Mouse (Mus musculus) brain, adult 10 weeks (tissue): ENCODE data around the gene Ccdc81. TPM values are rescaled to one million over a fixed set of nuclear protein-coding genes. Genes with fewer than 3 reads are reported as not detected.

Experiments
- polyA plus RNA-seq: library from polyadenylated mRNA; stranded (reverse); fragments of 350-450 nt; fragmentation: Illumina TruSeq; extraction: RNeasy Lipid Tissue Mini Kit (QIAGEN cat#74804); gene quantifications from one replicate; pipeline ENCODE4 v1.2.3, GENCODE M21; 2015; ENCODE audit warnings: low read depth, low replicate concordance

Ccdc81 gene
- 1.2 TPM for polyA plus RNA-seq

GRCm38 (mm10) chr7:89903442-89904343, at the start of gene Ccdc81:
Ccdc81 (minus strand) TSS chr7:89903629.

GRCm38 (mm10) chr7:89940571-89941463, 37.4 kb upstream of the Ccdc81 start, which contains the start of gene Hikeshi:
Hikeshi (minus strand) TSS chr7:89941204.

Other genes starting within 250 kb of the Ccdc81 start
- gene Hikeshi, start 37.6 kb upstream of the Ccdc81 start, polyA plus RNA-seq = 101 TPM
- gene Eed, start 77.4 kb upstream of the Ccdc81 start, polyA plus RNA-seq = 22.7 TPM
- 133 TPM for gene Picalm, start 226.6 kb upstream of the Ccdc81 start, polyA plus RNA-seq